Mouse (Mus musculus): ENCODE results near the gene Tex14.
A peak's percentile ranks its signal among the peaks of the same experiment; 100 is the strongest.

Gene Tex14

DNA sequence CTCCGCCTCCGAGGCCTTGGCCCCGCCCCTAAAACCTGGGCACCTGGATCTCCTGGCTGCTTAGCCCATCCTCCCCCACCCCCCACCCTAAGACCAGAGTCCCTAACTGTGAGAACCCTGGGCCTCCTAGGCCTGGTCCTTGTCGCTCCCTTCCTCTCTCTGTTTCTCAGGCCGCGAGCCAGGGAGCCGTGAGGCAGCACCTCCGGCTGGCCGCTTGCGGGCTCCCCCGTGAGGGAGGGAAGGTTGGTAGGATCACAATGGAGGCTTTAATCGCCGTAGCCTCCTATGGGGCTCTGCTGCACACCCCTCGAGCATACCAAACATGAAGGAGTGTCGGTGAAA, 187.5 kb downstream of the Tex14 start:
- no peak for DNase-seq (ENCODE audit: low spot score in 2 of 2)

DNA sequence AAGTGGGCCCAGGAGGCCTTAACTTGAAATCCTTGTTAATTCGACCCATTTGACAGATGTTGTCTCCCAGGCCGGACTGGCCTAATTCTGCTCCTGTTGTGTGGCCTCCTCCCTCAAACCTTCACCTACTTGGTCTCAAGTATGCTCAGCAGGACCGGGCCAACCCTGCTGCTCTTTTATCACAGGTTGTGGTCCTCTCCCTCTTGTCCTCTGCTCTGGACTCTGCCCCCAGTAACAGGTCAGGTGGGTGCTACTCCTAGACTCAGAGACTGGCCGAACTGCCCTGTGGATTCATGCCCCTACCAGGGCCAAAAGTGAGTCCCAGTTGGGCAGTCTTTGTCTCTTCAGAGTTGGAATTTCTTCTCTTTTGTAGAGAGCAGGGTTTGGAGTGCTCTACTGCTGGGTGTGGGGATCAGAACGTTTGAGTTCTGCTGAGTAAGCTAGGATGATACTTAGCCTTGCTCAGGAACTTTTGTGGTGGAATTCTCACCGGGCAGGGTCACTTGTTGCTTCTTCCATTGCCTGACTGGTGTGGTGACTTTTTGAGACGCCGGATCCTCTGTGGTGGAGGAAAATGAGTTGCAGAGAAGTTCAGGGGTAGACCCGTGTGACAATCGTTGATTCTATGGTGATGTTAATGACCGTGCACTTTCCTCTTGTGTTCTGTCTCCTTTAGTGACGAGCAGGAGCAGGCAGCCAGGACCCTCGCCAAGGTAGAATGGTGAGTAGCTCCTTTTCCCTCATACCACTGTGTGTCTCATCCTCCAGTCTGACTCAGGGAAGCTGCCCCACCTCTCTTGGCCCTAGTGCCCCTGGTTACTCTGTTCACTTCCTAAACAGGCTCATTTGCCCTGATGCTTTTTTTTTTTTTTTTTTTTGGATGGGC, 188.1 kb downstream of the Tex14 start:
- no peak for DNase-seq (ENCODE audit: low spot score in 2 of 2)

DNA sequence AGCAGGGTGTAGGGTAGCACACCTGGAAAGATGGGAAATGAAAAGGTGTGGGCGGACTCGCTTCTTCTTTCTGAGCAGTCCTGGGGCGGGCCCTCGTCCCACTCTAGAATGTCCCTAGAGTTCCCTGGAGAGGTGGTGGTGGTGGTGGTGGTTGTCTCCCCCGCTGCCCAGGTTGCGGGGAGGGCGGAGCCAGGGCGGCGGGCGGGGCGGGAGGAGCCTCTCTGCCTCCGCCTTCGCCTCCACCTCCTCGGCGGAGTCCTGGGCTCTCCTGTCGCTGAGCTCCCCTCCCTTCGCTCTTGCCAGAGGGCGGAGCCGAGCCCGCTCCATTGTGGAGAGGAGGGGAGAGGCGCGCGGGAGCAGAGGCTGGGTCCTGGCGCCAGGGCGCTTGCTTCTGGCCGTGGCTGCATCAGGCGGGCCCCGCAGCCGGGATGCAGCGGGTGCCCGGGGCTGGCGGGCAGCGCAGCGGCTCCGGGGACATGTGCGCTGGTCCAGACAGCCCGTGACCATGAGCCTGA, 190.5 kb downstream of the Tex14 start:
- peak; percentile 32 to 49 for DNase-seq (ENCODE audit: low spot score in 2 of 2)

DNA sequence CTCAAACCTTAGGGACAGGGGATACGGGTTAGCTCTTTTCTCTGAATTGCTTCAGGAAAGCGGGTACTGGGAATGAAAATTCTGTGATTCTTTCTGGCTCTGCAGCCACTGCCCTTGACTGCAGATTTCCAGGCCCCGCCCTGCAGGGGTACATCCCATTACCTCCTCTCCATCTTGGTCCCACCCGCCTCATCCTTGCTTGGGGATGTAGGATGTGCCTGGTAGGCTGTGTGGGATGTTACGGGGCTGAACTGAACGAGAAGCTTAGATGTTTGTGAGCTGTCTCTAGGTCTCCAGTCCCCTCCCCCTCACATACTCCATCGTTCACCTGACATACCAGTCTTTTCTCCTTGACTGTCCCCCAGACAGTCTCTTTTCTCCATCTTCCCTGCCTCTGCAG, 191.1 kb downstream of the Tex14 start:
- DNase-seq (ENCODE audit: low spot score in 2 of 2) = no peak

DNA sequence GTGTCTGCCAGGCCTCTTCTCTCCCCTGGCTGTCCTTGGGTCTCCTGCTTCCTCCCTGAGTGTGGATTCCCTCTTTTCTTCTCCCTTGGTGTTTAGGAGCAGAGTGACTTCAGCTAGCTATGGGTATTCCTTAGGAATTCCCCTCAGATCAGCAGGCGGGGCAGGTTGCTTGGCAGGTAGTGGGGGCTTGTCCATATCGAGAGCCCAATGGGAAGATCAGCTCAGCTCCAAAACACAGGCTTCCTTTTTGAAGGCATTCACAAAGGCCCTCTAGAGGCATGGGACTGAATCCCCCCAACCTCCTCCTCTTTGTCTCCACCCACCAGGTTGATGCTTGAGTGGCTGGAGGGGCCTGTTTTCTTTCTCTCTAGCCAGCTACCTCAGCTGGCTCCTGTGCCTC, 191.6 kb downstream of the Tex14 start:
- no peak for DNase-seq (ENCODE audit: low spot score in 2 of 2)

DNA sequence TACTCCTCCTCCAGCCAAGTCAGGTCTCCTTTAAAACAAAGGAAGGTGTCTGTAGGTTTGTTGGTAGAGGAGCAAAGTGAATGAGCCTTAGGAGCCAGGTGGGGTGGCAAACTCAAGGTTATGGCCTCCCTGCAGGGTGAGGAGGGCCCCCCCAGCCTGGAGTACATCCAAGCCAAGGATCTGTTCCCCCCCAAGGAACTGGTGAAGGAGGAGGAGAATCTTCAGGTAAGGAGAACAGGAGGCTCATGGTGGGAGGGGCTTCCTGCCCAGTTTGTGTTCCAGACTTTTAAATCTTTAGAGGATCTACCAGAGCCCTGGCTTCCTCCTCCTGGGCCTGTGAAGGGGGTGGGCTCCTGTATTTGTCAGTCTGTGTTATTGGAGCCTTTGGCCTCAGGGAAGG, 192.2 kb downstream of the Tex14 start:
- no peak for DNase-seq (ENCODE audit: low spot score in 2 of 2)

DNA sequence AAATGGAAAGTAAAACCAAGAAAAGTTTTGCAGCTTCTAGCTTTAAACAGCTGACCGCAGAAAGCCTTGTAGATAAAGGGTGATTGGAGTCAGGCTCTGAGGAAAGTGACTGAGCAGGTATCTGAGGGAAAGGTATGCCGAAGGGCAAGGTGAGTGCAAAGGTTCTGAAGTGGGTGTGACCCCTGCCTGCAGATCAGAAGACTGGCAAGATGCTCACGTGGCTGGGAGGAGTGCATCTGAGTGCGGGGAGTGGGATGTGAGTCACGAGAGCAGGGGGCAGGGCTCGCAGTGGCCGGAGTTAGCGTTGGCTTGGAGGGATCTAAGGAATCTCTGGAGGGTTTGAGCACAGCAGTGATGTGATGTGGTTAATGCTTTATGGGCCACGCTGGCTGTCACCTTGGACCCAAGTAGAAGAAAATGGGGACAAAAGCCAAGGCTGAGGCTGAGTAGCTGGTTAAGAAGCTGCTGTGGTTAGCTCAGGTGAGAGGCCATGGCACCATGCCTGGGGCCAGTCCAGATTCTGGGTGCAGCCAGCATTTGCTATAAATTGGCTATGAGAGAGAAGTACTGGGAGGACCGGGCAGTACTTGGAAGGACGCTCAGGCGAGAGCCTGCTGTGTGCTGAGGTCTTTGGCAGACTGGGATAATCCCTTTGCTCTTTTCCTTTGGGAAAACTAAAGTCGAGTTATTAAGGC, 194.7 kb downstream of the Tex14 start:
- DNase-seq (ENCODE audit: low spot score in 2 of 2) = no peak

DNA sequence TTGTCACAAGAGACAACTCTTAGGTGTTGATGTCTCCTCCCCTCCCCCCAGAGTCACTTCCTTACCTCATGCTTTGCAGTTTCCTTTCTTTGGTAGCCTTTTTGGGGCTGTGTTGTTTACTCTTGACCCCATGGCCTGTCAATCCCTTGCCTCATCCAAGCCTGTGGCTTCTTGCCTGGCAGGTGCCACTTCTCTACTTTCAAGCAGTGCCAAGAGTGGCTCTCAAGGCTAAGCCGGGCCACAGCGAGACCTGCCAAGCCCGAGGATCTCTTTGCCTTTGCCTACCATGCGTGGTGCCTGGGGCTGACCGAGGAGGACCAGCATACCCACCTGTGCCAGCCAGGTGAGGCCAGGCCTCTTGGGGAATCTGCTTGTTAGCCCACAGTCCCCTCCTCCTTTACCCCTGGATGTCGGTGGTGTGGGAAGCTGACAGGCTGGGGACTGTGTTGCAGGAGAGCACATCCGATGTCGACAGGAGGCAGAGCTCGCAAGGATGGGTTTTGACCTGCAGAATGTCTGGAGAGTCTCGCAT, 195.5 kb downstream of the Tex14 start:
- no peak for DNase-seq (ENCODE audit: low spot score in 2 of 2)

DNA sequence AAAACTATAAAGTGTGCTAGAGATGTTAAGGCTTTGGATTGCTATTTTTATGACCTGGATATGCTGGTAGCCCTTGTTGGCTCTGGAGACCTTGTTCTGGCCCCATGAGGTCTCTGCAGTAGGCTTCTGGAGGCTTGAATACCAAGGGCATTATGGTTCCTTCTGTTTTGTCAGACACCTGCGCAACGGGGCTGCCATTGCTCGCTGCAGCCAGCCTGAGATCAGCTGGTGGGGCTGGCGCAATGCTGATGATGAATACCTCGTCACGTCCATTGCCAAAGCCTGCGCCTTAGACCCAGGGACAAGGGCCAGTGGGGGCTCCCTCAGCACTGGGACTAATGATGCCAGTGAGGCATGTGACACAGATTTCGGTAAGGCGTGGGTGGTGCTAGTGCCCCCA, 197.4 kb downstream of the Tex14 start:
- no peak for DNase-seq (ENCODE audit: low spot score in 2 of 2)

DNA sequence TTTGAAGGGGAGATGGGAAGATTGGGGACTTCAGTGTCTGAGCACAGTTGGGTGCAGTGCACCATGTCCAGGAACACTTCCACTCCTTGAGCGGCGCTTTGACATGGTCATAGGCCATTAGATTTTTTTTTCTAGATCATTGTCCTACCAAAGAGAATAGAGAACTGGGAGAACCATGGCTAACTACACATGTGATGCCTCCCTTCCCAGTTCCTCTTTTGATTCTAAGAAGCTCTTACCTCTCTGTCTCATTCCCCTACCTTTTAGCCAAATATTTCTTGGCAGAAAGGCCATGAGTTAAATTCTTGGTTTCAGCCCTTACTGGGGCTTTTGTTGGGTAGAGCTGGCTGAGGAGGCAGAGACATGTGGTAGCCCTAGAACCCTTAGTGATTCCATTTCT, 198.7 kb downstream of the Tex14 start:
- no peak for DNase-seq (ENCODE audit: low spot score in 2 of 2)

Data from natural killer cell, adult 2 months (primary cell).